Mouse (Mus musculus): ENCODE measurements around the gene Tcf7l2. TPM values are rescaled to one million over a fixed set of nuclear protein-coding genes. Genes with fewer than 3 reads are reported as not detected.

Tcf7l2 gene
- polyA plus RNA-seq, 1 experiment from 2014 or later: 48.9 TPM

- no peaks in the 10 kb centered on the region for H3K9me3 ChIP-seq (ENCODE audit: control insufficient read depth, low read length)
- H3K27ac ChIP-seq (ENCODE audit: low read depth, low read length): no peak overlapping the region
- WGBS: 54% methylated on average over 4 of the region's 4 CpGs
- H3K9ac ChIP-seq (ENCODE audit: low read depth, low read length): no peak overlapping the region
- peaks cover 4% of the 10 kb centered on the region for H3K4me1 ChIP-seq (replicated peaks; ENCODE audit: control insufficient read depth, insufficient read depth, low read length)
- H3K4me3 ChIP-seq (ENCODE audit: low read depth, low read length): no peak overlapping the region
- peaks cover 16% of the 10 kb centered on the region for H3K27me3 ChIP-seq (replicated peaks; ENCODE audit: control insufficient read depth, insufficient read depth, low read length)
- ATAC-seq (replicated peaks; ENCODE audit: low FRiP score) (no peak), DNase-seq (ENCODE audit: low spot score) (no peak)
- H3K4me2 ChIP-seq: no peak overlapping the region
- H3K36me3 ChIP-seq (ENCODE audit: control insufficient read depth, insufficient read depth, low read length): no peaks in the 10 kb centered on the region
Observed at GRCm38 (mm10) chr19:55739713-55740112, 1.9 kb upstream of the Tcf7l2 start.

- ATAC-seq (replicated peaks; ENCODE audit: low FRiP score): no peak
Observed at GRCm38 (mm10) chr19:55740753-55741438, 724 bp upstream of the Tcf7l2 start.

GRCm38 (mm10) chr19:55742386-55743000 lies 873 bp downstream of the Tcf7l2 start:
- Histone ChIP-seq H3K9me3 (ENCODE audit: control insufficient read depth, low read length) (no peaks in the 10 kb centered on the region), H3K27ac (ENCODE audit: low read depth, low read length) (peak overlapping the region; percentile 95), H3K27me3 (replicated peaks; ENCODE audit: control insufficient read depth, insufficient read depth, low read length) (peaks cover 38% of the 10 kb centered on the region), H3K36me3 (ENCODE audit: control insufficient read depth, insufficient read depth, low read length) (no peaks in the 10 kb centered on the region), H3K4me2 (peak overlapping the region; percentile 78), H3K4me3 (ENCODE audit: low read depth, low read length) (peak overlapping the region; percentile 82), H3K4me1 (replicated peaks; ENCODE audit: control insufficient read depth, insufficient read depth, low read length) (peaks cover 21% of the 10 kb centered on the region), H3K9ac (ENCODE audit: low read depth, low read length) (peak overlapping the region; percentile 77)
- WGBS: under 1% methylated on average over 70 of the region's 70 CpGs
- ATAC-seq (replicated peaks; ENCODE audit: low FRiP score) (no peak; the same call in 1 of the 2 replicates), DNase-seq (ENCODE audit: low spot score) (peak; percentile 71)

More at GRCm38 (mm10) chr19:55740753-55741438, 724 bp upstream of the Tcf7l2 start:
- peak overlapping the region; percentile 56 for H3K9ac ChIP-seq (ENCODE audit: low read depth, low read length)
- peak overlapping the region; percentile 41; the same call in 1 of the 2 replicates for H3K27ac ChIP-seq (ENCODE audit: low read depth, low read length)
- 14% methylated on average over 10 of the region's 10 CpGs for WGBS
- H3K36me3 ChIP-seq (ENCODE audit: control insufficient read depth, insufficient read depth, low read length): no peaks in the 10 kb centered on the region
- peaks cover 12% of the 10 kb centered on the region for H3K4me1 ChIP-seq (replicated peaks; ENCODE audit: control insufficient read depth, insufficient read depth, low read length)
- peak overlapping the region; percentile 78 for H3K4me2 ChIP-seq
- peak overlapping the region; percentile 82 for H3K4me3 ChIP-seq (ENCODE audit: low read depth, low read length)
- DNase-seq (ENCODE audit: low spot score): no peak
- peaks cover 25% of the 10 kb centered on the region for H3K27me3 ChIP-seq (replicated peaks; ENCODE audit: control insufficient read depth, insufficient read depth, low read length)
- no peaks in the 10 kb centered on the region for H3K9me3 ChIP-seq (ENCODE audit: control insufficient read depth, low read length)

- Histone ChIP-seq H3K9me3 (ENCODE audit: control insufficient read depth, low read length) (no peaks in the 10 kb centered on the region), H3K36me3 (ENCODE audit: control insufficient read depth, insufficient read depth, low read length) (no peaks in the 10 kb centered on the region), H3K9ac (ENCODE audit: low read depth, low read length) (peak overlapping the region; percentile 77), H3K4me1 (replicated peaks; ENCODE audit: control insufficient read depth, insufficient read depth, low read length) (peaks cover 25% of the 10 kb centered on the region), H3K27ac (ENCODE audit: low read depth, low read length) (peak overlapping the region; percentile 95), H3K4me3 (ENCODE audit: low read depth, low read length) (peak overlapping the region; percentile 82), H3K27me3 (replicated peaks; ENCODE audit: control insufficient read depth, insufficient read depth, low read length) (peaks cover 38% of the 10 kb centered on the region), H3K4me2 (peak overlapping the region; percentile 78)
- ATAC-seq (replicated peaks; ENCODE audit: low FRiP score): no peak
- WGBS: 0% methylated on average over 31 of the region's 38 CpGs
- DNase-seq (ENCODE audit: low spot score): peak; percentile 67
Observed at GRCm38 (mm10) chr19:55743001-55743556, 1.5 kb downstream of the Tcf7l2 start.

- under 1% methylated on average over 47 of the region's 47 CpGs for WGBS
- peaks cover 41% of the 10 kb centered on the region for H3K27me3 ChIP-seq (replicated peaks; ENCODE audit: control insufficient read depth, insufficient read depth, low read length)
- 0 out of 2 replicates have a peak, but pooled peaks have one; percentile 11 for ATAC-seq (replicated peaks; ENCODE audit: low FRiP score)
- H3K4me1 ChIP-seq (replicated peaks; ENCODE audit: control insufficient read depth, insufficient read depth, low read length): peaks cover 32% of the 10 kb centered on the region
- H3K9me3 ChIP-seq (ENCODE audit: control insufficient read depth, low read length): no peaks in the 10 kb centered on the region
- H3K36me3 ChIP-seq (ENCODE audit: control insufficient read depth, insufficient read depth, low read length): no peaks in the 10 kb centered on the region
- H3K27ac ChIP-seq (ENCODE audit: low read depth, low read length): peak overlapping the region; percentile 95
- DNase-seq (ENCODE audit: low spot score): peak; percentile 72
- peak overlapping the region; percentile 77 for H3K9ac ChIP-seq (ENCODE audit: low read depth, low read length)
- peak overlapping the region; percentile 78 for H3K4me2 ChIP-seq
- peak overlapping the region; percentile 82 for H3K4me3 ChIP-seq (ENCODE audit: low read depth, low read length)
Observed at GRCm38 (mm10) chr19:55743557-55744441, 2.2 kb downstream of the Tcf7l2 start.

GRCm38 (mm10) chr19:55744576-55745191 lies 3.1 kb downstream of the Tcf7l2 start:
- peak overlapping the region; percentile 78 for H3K4me2 ChIP-seq
- H3K9ac ChIP-seq (ENCODE audit: low read depth, low read length): peak overlapping the region; percentile 77
- H3K4me3 ChIP-seq (ENCODE audit: low read depth, low read length): peak overlapping the region; percentile 82
- ATAC-seq (replicated peaks; ENCODE audit: low FRiP score): no peak
- DNase-seq (ENCODE audit: low spot score): no peak
- H3K27me3 ChIP-seq (replicated peaks; ENCODE audit: control insufficient read depth, insufficient read depth, low read length): peaks cover 41% of the 10 kb centered on the region
- WGBS: 3% methylated on average over 21 of the region's 21 CpGs
- no peaks in the 10 kb centered on the region for H3K36me3 ChIP-seq (ENCODE audit: control insufficient read depth, insufficient read depth, low read length)
- no peaks in the 10 kb centered on the region for H3K9me3 ChIP-seq (ENCODE audit: control insufficient read depth, low read length)
- no peak overlapping the region for H3K27ac ChIP-seq (ENCODE audit: low read depth, low read length)
- peaks cover 34% of the 10 kb centered on the region for H3K4me1 ChIP-seq (replicated peaks; ENCODE audit: control insufficient read depth, insufficient read depth, low read length)

GRCm38 (mm10) chr19:55745192-55745578 lies 3.6 kb downstream of the Tcf7l2 start:
- H3K36me3 ChIP-seq (ENCODE audit: control insufficient read depth, insufficient read depth, low read length): no peaks in the 10 kb centered on the region
- peaks cover 35% of the 10 kb centered on the region for H3K4me1 ChIP-seq (replicated peaks; ENCODE audit: control insufficient read depth, insufficient read depth, low read length)
- no peak for DNase-seq (ENCODE audit: low spot score)
- H3K4me3 ChIP-seq (ENCODE audit: low read depth, low read length): peak overlapping the region; percentile 82
- peak overlapping the region; percentile 77 for H3K9ac ChIP-seq (ENCODE audit: low read depth, low read length)
- ATAC-seq (replicated peaks; ENCODE audit: low FRiP score): no peak
- H3K27ac ChIP-seq (ENCODE audit: low read depth, low read length): no peak overlapping the region
- H3K9me3 ChIP-seq (ENCODE audit: control insufficient read depth, low read length): no peaks in the 10 kb centered on the region
- H3K4me2 ChIP-seq: peak overlapping the region; percentile 78
- H3K27me3 ChIP-seq (replicated peaks; ENCODE audit: control insufficient read depth, insufficient read depth, low read length): peaks cover 41% of the 10 kb centered on the region
- 32% methylated on average over 9 of the region's 9 CpGs for WGBS

- Histone ChIP-seq H3K36me3 (ENCODE audit: control insufficient read depth, insufficient read depth, low read length) (no peaks in the 10 kb centered on the region), H3K9ac (ENCODE audit: low read depth, low read length) (no peak overlapping the region), H3K4me2 (peak overlapping the region; percentile 0), H3K4me1 (replicated peaks; ENCODE audit: control insufficient read depth, insufficient read depth, low read length) (peaks cover 34% of the 10 kb centered on the region), H3K27ac (ENCODE audit: low read depth, low read length) (no peak overlapping the region), H3K27me3 (replicated peaks; ENCODE audit: control insufficient read depth, insufficient read depth, low read length) (peaks cover 41% of the 10 kb centered on the region), H3K9me3 (ENCODE audit: control insufficient read depth, low read length) (no peaks in the 10 kb centered on the region), H3K4me3 (ENCODE audit: low read depth, low read length) (no peak overlapping the region)
- DNase-seq (ENCODE audit: low spot score): no peak
- WGBS: 41% methylated on average over 5 of the region's 5 CpGs
- ATAC-seq (replicated peaks; ENCODE audit: low FRiP score): no peak
Observed at GRCm38 (mm10) chr19:55746241-55746640, 4.6 kb downstream of the Tcf7l2 start.

All from liver, embryonic 11.5 days (tissue).